Mouse (Mus musculus): ENCODE measurements around the gene P3h3.
"Not testable (repeated sequence)": the region's sequence is repeated elsewhere in the genome, so short reads cannot be mapped to it uniquely, and the experiment has no call there.

The P3h3 gene

DNA sequence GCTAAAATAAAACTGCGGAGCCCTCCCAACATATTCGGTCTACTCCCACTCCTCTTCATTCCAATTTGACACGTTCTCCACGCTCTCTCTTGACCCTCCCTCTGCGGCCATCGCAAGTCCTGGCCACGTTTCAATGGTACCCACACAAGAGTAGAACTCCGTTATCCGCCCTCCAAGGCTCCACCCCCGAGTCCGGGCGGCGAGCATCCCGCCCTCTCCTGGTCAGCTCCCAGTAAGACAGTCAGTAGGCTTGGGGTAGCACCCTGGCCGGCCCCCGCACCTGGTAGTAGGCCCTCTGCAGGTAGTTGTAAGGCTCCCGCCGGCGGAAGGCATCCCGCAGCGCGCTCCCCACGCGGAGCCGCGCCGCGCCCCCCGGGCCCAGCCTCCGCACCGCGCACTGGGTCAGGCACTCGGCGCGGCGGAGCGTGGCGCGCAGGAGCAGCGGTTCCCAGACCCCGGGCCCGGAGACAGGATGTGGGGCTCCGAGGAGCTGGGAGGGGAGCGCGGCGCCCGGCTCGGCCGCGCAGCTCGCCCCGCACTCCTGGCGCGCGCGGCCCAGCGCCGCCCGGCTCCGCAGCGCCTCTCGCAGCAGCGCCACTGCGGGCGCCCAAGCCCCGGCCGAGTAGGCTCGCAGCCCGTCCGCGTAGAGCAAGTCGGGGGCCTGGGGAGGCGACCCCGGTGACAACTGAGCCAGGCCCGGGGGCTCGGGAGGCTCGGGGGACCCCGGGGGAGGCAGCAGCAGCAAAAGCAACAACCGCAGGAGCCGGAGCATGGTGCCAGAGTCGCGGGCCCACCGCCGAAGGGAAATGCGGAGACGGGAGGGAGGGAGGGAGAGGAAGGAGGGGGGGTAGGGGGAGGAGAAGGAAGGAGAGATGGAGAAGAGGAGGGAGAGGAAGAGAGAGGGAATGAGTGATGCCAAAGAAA lies at the start of gene P3h3:
TSS of gene P3h3 (minus strand) at position 837 of the 924 bp plus-strand sequence.
- peak; percentile 92 for DNase-seq

DNA sequence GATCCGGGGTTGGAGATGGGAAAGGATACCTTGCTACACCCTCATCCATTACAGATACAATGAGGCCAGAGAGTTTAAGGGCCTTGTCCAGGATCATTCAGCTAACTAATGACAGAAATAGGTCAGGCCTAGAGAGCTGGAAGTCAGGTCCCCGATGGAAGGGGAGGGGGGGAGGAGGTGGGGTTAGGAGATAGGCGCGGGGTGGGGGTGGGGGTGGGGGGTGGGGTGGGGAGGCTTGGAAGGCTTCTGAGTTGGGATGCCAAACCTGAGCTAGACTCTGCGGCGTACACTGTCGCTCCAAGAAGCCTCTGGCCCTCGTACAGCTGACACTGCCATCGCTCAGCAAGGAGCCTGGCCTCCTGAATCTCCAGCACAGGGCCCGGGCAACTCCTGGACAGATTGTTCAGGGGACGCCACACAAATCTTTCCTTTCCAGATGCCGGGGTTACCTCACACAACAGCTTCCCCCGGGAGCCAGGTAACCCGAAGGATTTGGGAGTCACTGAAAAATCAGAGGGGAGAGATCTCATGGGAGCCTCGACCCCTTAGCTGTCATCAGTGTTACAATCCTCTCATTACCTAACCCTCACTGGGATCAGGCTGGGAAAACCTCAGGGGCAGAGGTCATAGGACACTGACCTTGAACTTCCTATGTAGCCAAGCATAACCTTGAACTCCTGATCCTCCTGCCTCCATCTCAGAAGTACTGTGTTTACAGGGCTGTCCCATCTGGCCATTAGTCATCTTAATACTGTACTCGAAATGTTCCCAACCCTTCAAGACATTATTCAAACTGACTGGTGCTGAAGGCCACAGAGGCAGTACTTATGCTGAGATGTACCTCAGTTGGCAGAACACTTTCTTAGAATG lies 47.7 kb upstream of the P3h3 start:
- no peak for DNase-seq

DNA sequence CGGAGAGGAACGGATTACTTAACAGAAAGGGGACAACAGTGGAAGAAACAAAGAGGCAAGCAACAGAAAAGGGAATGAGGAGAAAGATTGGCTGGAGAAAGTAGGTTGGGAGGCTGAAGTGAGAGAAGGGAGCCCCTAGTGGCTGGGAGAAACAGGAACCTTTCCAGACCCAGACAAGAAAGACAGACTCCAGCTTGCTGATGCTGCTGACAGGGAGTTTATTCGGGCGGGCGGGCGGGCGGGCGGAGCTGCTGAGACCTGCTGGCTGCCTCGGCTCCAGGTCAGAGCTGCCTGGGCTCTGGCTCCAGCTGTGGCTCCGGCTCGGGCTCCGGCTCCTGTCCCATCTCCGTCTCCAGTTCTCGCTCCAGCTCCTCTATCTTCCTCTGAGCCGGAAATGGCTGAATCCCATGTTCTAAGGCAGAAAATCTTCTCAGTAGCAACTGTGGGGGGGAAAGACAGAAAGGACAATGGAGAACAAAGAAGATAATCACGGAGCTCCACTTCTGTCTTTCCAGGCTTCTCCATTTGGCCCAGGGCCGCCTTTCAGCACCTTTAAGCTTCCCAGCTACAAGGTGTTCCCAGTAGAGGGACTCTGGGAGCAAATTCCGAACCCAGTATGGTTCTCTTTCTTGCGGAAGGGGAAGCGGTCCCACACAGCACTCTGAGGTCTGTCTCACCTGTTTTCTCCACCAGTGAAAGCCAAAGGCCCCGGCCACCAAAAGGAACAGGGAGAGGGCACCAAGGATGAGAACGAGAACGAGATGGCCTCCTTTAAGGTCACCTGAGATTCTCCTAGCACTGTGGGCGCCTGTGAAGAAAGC lies 46.8 kb upstream of the P3h3 start:
- DNase-seq: peak; percentile 88

DNA sequence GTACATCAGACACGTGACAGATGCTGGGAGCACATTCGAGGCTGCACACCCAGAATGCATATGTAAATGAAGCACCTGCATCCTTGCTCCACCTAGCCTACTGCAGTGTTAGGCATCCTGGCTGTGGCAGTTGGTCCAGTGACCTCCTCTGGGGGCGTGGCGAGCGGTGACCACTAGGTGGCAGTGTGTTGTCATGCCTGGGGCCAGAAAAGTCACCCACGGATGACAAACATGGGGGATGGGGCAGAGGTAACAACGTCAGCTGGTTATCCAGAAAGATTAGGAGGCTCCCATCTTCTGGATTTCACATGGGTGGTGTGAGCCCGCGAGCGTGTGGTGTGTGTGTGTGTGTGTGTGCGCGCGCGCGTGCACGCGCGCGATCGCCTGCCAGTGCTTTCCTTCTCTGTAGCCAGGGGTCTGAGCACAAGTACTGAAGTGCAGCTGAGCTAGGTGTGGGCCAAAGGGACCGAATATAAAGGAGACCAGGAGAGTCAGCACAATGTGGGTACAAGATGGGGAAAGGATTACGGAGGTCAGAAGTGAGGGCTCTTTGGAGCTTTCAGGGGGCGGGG lies 46.1 kb upstream of the P3h3 start:
- peak; percentile 94 for DNase-seq

DNA sequence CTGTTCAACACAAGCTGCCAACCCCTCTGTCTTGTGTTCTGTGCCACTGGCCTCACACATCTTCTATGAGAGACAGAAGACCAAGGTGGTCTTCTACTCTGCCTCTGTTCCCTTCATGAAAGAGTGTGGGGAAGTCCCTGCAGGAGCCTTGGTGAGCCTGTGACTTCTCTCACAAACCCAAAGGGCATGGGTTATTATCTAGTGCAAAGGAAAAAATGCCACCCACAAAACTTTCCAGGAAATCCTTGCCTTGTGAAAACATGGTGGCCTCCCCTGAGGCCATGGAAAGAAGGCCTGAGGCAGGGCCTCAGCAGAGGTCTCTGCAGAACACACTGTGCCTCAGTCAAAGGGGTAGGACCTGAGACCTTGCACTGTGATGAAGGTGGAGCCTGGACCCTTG lies 44.3 kb upstream of the P3h3 start:
- no peak for DNase-seq

DNA sequence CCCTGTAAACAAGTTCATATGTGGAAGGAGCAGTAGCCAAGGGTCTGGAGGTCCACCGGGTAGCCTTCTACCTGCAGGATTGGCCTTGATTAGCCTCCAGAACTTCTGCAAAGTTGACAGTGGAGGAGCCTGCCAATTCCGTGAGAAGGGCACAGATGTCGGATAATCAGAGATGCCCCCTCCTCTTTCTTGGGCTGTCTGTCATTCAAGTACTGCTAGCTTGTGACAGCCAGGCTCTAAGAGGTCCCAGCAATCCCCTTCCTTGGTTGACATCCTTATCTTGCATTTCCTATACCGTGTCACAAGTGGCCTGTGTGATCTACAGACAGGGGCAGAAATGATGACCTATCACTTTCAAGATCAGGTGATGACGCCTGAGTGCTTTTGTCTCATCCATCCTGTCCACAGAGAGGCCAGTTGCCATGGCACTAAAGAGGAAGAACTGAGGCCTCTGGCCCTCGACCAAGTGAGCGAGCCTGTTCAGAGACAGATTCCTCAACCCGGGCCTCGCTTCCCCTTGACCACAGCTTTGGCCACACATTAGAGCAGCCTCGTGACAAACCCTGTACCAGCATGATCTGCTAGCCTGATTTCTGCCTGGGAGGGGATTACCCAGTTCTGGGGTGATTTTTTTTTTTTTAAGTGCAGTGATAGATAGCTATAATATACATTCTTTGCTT lies 43.4 kb upstream of the P3h3 start:
- no peak for DNase-seq

DNA sequence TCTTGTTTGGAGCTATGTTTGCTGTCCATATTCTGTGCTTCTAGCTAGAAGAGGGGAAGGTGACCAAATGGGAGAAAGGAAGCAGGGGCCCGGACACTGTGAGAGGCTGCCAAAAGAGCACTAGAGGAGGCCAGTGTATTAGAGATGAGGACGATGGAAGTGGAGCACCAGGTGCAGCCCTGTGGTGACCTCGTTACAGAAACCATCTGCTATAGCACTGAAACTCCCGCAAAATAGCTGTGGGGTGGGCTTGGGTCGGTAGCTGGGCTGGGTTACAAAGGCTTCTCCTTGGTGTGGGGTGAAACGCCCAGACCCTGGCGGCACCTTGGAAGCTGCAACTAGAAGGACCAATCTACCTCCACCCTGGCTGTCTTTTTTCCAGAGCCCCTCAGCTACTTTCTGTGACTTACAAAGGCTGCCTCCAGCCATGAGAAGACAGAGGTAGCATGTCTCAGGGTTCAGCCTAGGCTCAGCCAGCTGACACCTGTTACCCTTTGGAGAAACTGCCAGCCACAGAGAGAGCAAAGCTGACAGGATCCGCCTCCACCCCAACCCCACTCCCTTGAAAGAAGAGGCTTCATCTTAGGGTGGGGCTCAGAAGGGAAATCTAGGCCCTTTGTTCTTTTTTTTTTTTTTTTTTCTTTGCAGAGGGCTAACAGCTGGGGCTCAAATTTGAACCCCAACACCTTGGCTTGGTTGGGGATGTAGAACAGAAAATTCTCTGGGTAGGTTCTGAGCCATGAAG lies 42.7 kb upstream of the P3h3 start:
- no peak for DNase-seq

DNA sequence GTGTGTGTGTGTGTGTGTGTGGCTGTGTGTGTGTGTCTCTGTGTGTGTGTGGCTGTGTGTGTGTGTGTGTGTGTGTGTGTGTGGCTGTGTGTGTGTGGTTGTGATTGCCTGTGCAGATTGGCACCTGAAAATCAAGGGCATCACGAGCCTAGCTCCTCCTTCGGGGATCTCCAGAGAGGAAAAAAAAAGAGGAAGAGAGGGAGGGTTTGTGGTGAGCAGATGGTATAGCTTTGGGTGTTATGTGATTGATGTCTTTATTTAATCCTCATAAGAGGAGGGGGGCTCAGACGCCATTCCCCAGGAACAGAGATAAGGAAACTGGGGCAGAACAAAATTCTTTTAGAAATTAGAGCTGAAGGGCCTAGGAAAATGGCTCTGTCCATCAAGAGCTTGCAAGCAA lies 40.8 kb upstream of the P3h3 start:
- DNase-seq: no peak

DNA sequence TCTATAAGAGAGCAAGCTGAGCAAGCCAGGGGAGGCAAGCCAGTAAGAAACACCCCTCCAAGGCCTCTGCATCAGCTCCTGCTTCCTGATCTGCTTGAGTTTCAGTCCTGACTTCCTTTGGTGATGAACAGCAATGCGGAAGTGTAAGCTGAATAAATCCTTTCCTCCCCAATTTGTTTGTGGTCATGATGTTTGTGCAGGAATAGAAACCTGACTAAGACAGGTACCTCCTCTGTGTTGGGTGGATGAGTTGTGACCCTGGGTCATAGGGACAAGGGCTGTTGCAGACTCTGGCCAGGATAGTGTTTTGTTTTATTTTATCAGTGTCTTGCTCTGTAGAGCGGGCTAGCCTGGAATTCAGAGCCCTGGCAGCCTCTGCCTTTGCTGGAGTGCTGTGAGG lies 36.6 kb upstream of the P3h3 start:
- DNase-seq: not testable (repeated sequence)

DNA sequence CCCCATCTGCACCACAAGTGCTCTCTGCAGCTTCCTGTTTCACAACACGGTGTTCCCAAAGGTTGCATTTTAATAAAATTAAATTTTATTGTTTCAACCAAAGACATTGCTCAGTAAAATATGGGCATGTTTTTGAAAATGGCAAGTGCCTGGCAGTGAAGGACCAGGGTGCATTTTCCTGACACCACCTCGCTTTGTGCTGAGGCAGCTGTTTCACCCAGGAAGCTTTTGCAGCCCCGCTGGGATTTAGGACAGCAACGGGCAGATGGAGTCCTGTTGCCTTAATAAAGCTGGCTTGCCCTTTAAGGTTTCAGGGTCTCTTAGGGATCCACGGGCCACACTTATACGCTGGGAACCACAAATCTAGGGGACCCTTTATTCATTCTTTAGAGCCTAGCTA lies 33.4 kb upstream of the P3h3 start:
- DNase-seq: no peak

DNA sequence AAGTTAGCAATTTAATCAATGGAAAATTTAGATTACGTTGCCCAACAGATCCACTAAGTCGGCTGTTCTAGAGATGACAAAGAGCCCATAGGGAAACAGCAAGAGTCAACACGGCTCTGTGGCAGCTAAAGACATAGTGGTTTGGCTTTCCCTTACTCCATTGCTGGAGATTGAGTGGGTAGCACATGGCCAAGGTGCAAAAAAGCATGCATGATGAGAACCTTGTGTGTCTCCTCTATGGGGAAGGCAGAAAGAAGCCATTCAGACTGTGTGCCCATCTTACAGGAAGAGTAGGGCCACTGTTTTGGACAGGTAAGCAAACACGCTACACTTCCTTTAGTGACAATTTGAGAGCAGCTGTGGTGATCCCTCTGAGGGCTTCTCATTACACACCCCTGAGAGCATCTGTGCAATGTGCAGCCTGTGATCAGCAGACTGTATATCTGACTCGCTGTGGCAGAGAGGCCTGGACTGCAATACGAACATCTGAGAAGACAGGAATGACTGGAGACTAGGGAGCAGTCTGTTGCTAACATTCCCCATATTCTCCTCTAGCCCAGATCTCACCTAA lies 31.1 kb upstream of the P3h3 start:
- DNase-seq: no peak

DNA sequence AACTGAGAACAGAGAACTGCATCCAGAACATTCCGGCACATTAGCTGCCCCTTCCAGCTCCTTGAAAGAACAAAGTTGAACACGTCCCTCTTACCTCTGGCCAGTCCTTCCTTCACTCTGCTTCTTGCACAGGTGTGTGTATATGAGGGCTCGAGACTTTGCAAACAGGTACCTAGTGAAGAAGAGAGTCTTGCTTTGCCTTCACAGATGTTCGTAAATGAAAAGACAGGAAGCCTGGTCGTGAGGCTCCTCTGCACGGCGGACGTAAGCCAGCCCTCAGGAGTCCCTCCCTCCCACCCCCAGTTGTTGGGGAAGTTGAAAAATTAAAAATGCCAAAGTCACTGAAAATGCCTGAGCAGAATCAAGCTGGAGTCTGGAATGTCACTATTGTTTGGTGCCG lies 30.4 kb upstream of the P3h3 start, which contains the start of gene Cd4:
TSS of gene Cd4 (minus strand) at position 236 of the 400 bp plus-strand sequence.
- DNase-seq: no peak

DNA sequence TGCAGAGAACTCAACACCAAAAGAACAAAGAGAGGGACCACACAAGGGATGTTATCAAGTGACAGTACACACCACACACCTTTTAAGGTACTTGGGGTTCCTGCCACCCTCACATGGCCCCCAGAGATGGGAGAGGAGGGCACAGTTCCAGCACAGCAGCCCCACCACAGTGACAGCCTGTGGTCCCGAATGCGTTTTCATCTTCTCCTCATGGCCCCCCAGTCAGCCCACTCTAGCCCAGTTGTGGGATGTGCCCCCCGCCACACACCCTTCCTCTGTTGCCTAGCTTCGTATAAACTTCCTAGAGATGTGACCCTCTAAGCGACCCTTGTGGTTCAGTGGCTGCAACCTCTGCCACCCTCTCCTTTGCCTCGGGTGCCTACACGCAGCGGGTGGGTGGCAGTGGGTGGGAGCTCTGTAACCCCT lies 28.4 kb upstream of the P3h3 start:
- DNase-seq: no peak

DNA sequence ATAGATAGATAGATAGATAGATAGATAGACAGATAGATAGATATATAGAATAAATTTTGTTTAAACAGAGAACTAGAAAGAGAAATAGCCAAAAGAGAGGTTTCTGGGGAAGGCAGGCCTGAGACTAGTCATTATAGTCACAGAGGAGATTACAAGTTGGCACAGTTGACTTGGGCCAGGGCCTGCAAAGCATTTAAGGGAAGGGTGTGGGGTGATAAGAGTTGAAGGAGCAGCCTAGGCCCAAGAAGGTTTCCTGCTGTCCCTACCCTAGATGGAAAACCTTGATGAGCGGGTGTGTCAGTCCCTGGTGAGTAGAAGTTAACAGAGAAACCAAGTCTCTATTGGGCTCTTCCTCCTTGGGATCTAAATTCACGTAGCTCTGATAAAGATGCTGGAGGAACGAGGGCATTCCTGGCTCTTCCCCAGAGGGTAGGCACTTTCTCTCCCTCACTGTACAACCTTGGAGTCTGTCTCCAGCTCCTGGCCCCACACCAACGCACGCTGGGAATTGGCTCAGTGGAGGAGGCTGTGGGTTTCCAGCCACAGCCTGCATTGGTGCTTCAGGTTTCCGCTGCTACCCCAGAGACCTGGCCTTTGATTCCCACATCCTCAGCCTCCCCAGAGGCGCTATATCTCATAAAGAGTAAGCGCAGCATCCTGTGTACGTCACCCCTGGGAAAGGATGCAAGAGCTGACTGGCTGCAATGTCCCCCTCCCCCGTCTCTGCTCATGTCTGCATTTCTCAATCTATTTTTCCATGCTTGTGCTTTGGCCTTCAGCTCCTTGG lies 27.4 kb upstream of the P3h3 start:
- DNase-seq: no peak

DNA sequence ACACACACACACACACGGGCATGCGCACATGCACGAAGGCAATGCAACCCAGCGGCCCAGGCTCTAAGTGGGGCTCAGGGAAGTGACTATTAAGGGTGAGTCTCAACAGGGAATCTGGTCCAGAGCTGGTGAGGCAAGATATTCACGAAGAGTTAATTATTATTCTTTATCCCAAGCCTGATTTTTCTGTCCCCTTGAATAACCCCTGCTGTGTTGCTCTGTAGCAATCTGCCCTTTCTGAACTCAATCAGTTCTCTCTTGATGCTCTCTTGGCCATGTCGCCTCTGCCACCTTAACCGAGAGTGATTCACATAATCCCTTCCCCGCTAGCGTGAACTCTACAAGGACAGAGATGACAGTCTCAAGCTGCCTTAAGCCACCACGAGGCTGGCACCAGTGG lies 25.8 kb upstream of the P3h3 start:
- no peak for DNase-seq

DNA sequence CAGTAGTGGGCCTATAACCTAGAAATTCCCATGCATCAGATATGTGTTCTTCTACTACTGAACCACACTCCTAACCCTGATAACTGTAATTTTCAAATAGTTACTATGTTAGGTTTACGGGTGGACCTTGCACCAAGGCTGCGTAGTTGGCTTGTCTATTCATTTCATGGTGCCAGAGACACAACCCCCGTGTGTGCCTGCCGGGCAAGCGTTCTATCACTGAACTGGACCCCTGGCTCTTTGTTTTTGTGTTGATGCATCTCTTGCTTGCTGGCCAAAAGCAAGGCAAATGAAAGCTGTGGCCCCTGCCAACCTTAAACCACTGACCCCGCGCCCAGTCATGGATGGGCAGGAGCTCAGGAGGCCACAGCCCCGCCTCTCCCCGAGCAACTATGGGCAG lies 24.3 kb upstream of the P3h3 start:
- DNase-seq: no peak

DNA sequence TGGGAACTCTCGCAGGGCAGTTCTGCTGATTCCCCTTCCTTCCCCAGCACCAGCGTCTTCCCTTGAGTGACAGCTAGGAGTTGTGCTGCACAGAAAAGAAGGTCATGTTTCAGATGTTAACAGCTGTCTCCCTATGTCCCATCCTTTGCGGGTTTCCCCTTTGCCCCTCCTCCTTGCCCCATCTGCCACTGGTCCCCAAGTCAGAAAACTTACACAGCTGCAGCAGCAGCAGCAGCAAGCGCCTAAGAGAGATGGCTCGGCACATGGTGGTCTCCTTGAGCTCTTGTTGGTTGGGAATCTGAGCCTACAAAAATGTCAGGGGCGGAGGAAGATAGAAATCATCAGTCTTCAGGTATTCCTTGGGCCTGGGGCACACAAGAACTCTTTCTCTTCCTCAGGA lies 21.8 kb upstream of the P3h3 start:
- DNase-seq: no peak

DNA sequence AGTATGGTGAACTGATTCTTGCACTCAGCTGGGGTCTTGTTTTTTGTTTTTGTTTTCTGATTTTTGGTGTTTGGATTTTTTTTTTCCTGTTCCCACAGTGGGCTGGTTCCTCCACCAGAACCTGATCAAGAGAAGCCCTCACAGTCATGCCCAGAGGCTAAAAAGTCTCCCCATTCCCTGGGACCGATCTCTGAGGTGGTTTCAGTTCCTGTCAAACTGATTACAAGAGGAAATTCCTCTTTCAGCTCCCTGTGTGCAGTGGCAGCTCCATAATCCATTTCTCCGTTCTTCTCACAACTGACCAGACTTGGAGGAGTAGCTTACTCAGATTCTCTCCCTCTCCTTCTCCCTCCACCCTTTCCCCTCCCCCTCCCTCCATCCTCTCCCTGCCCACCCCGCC lies 16.8 kb upstream of the P3h3 start:
- DNase-seq: no peak

DNA sequence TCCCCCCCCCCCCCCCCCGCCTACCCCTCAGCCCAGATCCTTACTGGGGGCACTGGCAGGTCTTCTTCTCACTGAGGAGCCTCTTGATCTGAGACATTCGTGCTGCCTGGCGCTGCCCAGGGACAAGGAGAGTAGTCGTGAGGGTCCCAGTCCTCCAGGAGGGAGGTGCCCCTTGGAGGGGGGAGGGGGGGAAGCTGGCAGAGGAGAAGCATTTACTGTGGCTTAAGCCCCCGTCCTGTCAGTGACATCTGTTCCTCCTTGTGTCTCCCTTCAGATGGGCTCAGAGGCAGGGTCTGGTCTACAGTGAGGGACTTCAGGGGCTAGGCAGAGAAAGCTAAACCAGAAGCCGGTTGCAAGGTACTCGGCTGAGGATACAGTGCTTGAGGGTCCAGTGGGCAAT lies 9.0 kb upstream of the P3h3 start:
- DNase-seq: no peak

DNA sequence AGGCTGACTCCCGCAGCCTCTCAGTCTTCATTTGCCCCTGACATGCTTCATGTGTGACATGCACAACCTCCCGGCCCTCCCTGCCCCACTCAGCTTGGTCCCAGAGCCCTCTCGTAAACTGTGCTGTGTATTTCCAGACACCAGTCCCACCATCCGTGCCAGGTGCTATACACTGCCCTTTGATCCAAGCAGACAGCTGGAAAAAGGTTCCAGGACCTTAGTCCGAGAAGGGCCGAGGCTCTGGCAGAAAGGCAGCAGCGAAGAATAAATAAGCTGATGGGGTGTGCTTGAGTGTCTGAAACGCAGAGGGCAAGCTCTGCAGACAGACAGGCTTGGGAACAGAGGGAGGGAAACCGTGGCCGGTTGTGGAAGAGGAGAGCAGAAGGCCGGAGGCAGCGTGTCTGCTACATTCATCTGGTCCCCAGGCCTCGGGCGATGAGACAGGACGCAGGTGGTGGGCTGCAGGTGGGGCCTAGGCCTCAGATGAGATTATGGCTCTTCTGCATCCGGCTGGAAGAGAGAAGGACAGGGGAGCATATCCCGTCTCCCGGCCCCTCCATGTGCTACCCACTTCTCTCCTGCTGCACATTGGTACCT lies 8.3 kb upstream of the P3h3 start:
- no peak for DNase-seq
